Mouse (Mus musculus): Measurements from ENCODE around the gene Tert.

Gene Tert

GRCm38 (mm10) chr13:73675161-73675560, 48.5 kb downstream of the Tert start:
- no peak for DNase-seq (ENCODE audit: low spot score in 2 of 2)

- no peak for DNase-seq (ENCODE audit: low spot score in 2 of 2)
These were observed 51.1 kb downstream of the Tert start, which contains the start of gene Slc6a18 for GRCm38 (mm10) chr13:73677853-73678252. Gene Slc6a18 (minus strand): TSS chr13:73678023.

GRCm38 (mm10) chr13:73679311-73679710, 52.6 kb downstream of the Tert start:
- DNase-seq (ENCODE audit: low spot score in 2 of 2), result no peak

GRCm38 (mm10) chr13:73680394-73680793, 53.7 kb downstream of the Tert start:
- DNase-seq (ENCODE audit: low spot score in 2 of 2), result no peak

- DNase-seq (ENCODE audit: low spot score in 2 of 2), result no peak
These were observed 55.5 kb downstream of the Tert start for GRCm38 (mm10) chr13:73682226-73682625.

- no peak for DNase-seq (ENCODE audit: low spot score in 2 of 2)
These were observed 57.0 kb downstream of the Tert start for GRCm38 (mm10) chr13:73683682-73684081.

- DNase-seq (ENCODE audit: low spot score in 2 of 2), result no peak
These were observed 57.7 kb downstream of the Tert start for GRCm38 (mm10) chr13:73684412-73684811.

- DNase-seq (ENCODE audit: low spot score in 2 of 2), result no peak
These were observed 58.8 kb downstream of the Tert start for GRCm38 (mm10) chr13:73685502-73685901.

- DNase-seq (ENCODE audit: low spot score in 2 of 2), result no peak
These were observed 60.9 kb downstream of the Tert start for GRCm38 (mm10) chr13:73687601-73688000.

GRCm38 (mm10) chr13:73688934-73689333, 62.2 kb downstream of the Tert start:
- no peak for DNase-seq (ENCODE audit: low spot score in 2 of 2)

GRCm38 (mm10) chr13:73692249-73692868, 65.6 kb downstream of the Tert start:
- peak; percentile 21 to 28 for DNase-seq (ENCODE audit: low spot score in 2 of 2)

- DNase-seq (ENCODE audit: low spot score in 2 of 2), result no peak
These were observed 66.6 kb downstream of the Tert start for GRCm38 (mm10) chr13:73693333-73693732.

- no peak for DNase-seq (ENCODE audit: low spot score in 2 of 2)
These were observed 68.3 kb downstream of the Tert start for GRCm38 (mm10) chr13:73694972-73695371.

GRCm38 (mm10) chr13:73696529-73696928, 69.8 kb downstream of the Tert start:
- no peak for DNase-seq (ENCODE audit: low spot score in 2 of 2)
